ENCODE assay signal across 34 mouse cellular contexts in genomic region chr4:147605521-147605920, GRCm38 (mm10). TPM values are rescaled to one million over a fixed set of nuclear protein-coding genes. Genes with fewer than 3 reads are reported as not detected.
"Had no signal": no experiment of that assay in that cellular context is flagged by ENCODE, and none has a peak within 500 bp of the region (broad histone marks: within the 10 kb centered on the region; RNA-seq: fewer than 3 reads in every experiment).

No protein-coding gene starts in this region.

- H3K27me3 ChIP-seq: heart, embryonic 13.5 days; heart, embryonic 15.5 days; hindbrain, embryonic 13.5 days; hindbrain, embryonic 15.5 days; kidney, embryonic 15.5 days; limb, embryonic 13.5 days; limb, embryonic 15.5 days; liver, embryonic 12.5 days had no signal

- H3K9ac ChIP-seq: heart, embryonic 13.5 days; heart, embryonic 15.5 days; hindbrain, embryonic 13.5 days; hindbrain, embryonic 15.5 days; kidney, embryonic 15.5 days; limb, embryonic 13.5 days; limb, embryonic 15.5 days; liver, embryonic 12.5 days had no signal

- H3K4me1 ChIP-seq: heart, embryonic 10.5 days; heart, embryonic 13.5 days; heart, embryonic 15.5 days; hindbrain, embryonic 13.5 days; hindbrain, embryonic 15.5 days; kidney, embryonic 15.5 days; limb, embryonic 13.5 days; limb, embryonic 15.5 days; liver, embryonic 12.5 days had no signal

- DNase-seq: gastrocnemius, adult 2 months; gastrocnemius, postnatal 10 days; gastrocnemius, postnatal 36 days; heart, adult 18-20 months; heart, postnatal 14 days; heart, postnatal 36 days; kidney, adult 11 months; kidney, adult 2 months; kidney, adult 9 months; kidney, postnatal 14 days; kidney, postnatal 36 days; layer of hippocampus, adult 9-11 months; layer of hippocampus, postnatal 36 days; left cerebral cortex, postnatal 4 days had no signal

- H3K27ac ChIP-seq: gastrocnemius, adult 2 months; heart, embryonic 10.5 days; heart, embryonic 13.5 days; heart, embryonic 15.5 days; hindbrain, embryonic 13.5 days; hindbrain, embryonic 15.5 days; hindbrain, postnatal 0 days; kidney, embryonic 15.5 days; kidney, postnatal 0 days; limb, embryonic 13.5 days; limb, embryonic 15.5 days; liver, embryonic 12.5 days had no signal

- H3K36me3 ChIP-seq: heart, embryonic 10.5 days; heart, embryonic 13.5 days; heart, embryonic 15.5 days; hindbrain, embryonic 13.5 days; hindbrain, embryonic 15.5 days; kidney, embryonic 15.5 days; limb, embryonic 13.5 days; limb, embryonic 15.5 days; liver, embryonic 12.5 days had no signal

- H3K4me2 ChIP-seq: heart, embryonic 13.5 days; heart, embryonic 15.5 days; hindbrain, embryonic 13.5 days; hindbrain, embryonic 15.5 days; kidney, embryonic 15.5 days; limb, embryonic 13.5 days; limb, embryonic 15.5 days; liver, embryonic 12.5 days had no signal

- H3K4me3 ChIP-seq: gastrocnemius, adult 2 months; heart, embryonic 10.5 days; heart, embryonic 13.5 days; heart, embryonic 15.5 days; hindbrain, embryonic 13.5 days; hindbrain, embryonic 15.5 days; kidney, embryonic 15.5 days; limb, embryonic 13.5 days; limb, embryonic 15.5 days; liver, embryonic 12.5 days had no signal

- H3K9me3 ChIP-seq: heart, embryonic 10.5 days; kidney, embryonic 15.5 days had no signal

- ATAC-seq: hindbrain, postnatal 0 days; intestine, embryonic 16.5 days; liver, embryonic 12.5 days had no signal

RNA-seq across cellular contexts. Expression of gene Zfp979, which starts 36.8 kb away (rescaled TPM):
- polyA plus RNA-seq: liver, adult 2 months had no signal

RNA-seq across cellular contexts. Expression of gene Zfp985, which starts 52.4 kb away (rescaled TPM):
- total RNA-seq: gastrocnemius, adult 2 months; gastrocnemius, postnatal 10 days; hindbrain, postnatal 0 days; layer of hippocampus, adult 18-20 months; layer of hippocampus, postnatal 14 days; layer of hippocampus, postnatal 36 days; left cerebral cortex, adult 18-20 months; left cerebral cortex, adult 8-10 months; left cerebral cortex, postnatal 25 days; left cerebral cortex, postnatal 4 days; liver, adult 2 months had no signal
- polyA plus RNA-seq: gonadal fat pad, adult 2 months; hindbrain, embryonic 13.5 days; kidney, adult 2 months; large intestine, adult 2 months; limb, embryonic 15.5 days; liver, adult 2 months had no signal
